Mouse (Mus musculus) midbrain, embryonic 11.5 days (tissue): ENCODE results near the gene Cpne6. TPM values are rescaled to one million over a fixed set of nuclear protein-coding genes. Genes with fewer than 3 reads are reported as not detected.
A peak's percentile ranks its signal among the peaks of the same experiment; 100 is the strongest.

Source experiments
- ATAC-seq: fragments of 200-750 bp; cut with Nextera tagmentation; 2 replicates; pipeline ENCODE4 v1.8.0; 2017; ENCODE audit warnings: moderate TSS enrichment, moderate library complexity; ENCODE audit not compliant: low FRiP score
- DNase-seq: peaks from one replicate; pipeline ENCODE4 v3.0.0; 2015; ENCODE audit warnings: low spot score; ENCODE audit errors: missing footprints
- H3K27ac ChIP-seq: fragments of 300-500 bp; sonication (generic); 2 replicates; pipeline ENCODE4 v1.5.1; 2014; ENCODE audit warnings: low read depth, low read length
- H3K27me3 ChIP-seq: fragments of 300-500 bp; sonication (generic); 2 replicates; pipeline ENCODE4 v1.6.1; 2014; ENCODE audit warnings: mild to moderate bottlenecking, low read length, moderate library complexity, mixed read lengths; ENCODE audit not compliant: control insufficient read depth, insufficient read depth
- H3K36me3 ChIP-seq: fragments of 300-500 bp; sonication (generic); 2 replicates; pipeline ENCODE4 v1.6.1; 2014; ENCODE audit warnings: mild to moderate bottlenecking, low read length, moderate library complexity, mixed read lengths; ENCODE audit not compliant: control insufficient read depth, insufficient read depth
- H3K4me1 ChIP-seq: fragments of 300-500 bp; sonication (generic); 2 replicates; pipeline ENCODE4 v1.6.1; 2014; ENCODE audit warnings: low read length; ENCODE audit not compliant: control insufficient read depth, insufficient read depth
- H3K4me2 ChIP-seq: fragments of 300-500 bp; sonication (generic); 2 replicates; pipeline ENCODE4 v1.6.1; 2014; ENCODE audit warnings: mild to moderate bottlenecking, moderate library complexity
- H3K4me3 ChIP-seq: fragments of 300-500 bp; sonication (generic); 2 replicates; pipeline ENCODE4 v1.5.1; 2014; ENCODE audit warnings: low read depth, low read length
- H3K9ac ChIP-seq: fragments of 300-500 bp; sonication (generic); 2 replicates; pipeline ENCODE4 v1.6.1; 2014; ENCODE audit warnings: low read length
- H3K9me3 ChIP-seq: fragments of 300-500 bp; sonication (generic); 2 replicates; pipeline ENCODE4 v1.6.1; 2016; ENCODE audit warnings: low read length; ENCODE audit not compliant: control insufficient read depth
- WGBS: fragments of 180-500 bp; shearing (Covaris S2); extraction: QIAGEN DNeasy Blood & Tissue Kit; methylation state at CpG from one replicate; pipeline ENCODE4 v1.1.7; 2014; 5-methylcytosine and 5-hydroxymethylcytosine counted together
- polyA plus RNA-seq: library from polyadenylated mRNA; unstranded; fragments of >200 nt; fragmentation: Nextera tagmentation; extraction: Ambion mirVana; gene quantifications from 2 replicates; pipeline ENCODE4 v1.2.1, GENCODE M21; 2014

The Cpne6 gene
- polyA plus RNA-seq, 1 experiment from 2014 or later, result 0.23 TPM

- DNase-seq (peak; percentile 95), ATAC-seq (peak; percentile 89)
- Histone ChIP-seq H3K27me3 (no peaks in the 10 kb centered on the region), H3K9ac (peak within 1 kb of the TSS; percentile 43), H3K4me1 (peaks cover 9% of the 10 kb centered on the region; the same call in 1 of the 2 replicates), H3K4me2 (peak within 1 kb of the TSS; percentile 54), H3K9me3 (no peaks in the 10 kb centered on the region), H3K4me3 (peak within 1 kb of the TSS; percentile 31), H3K36me3 (no peaks in the 10 kb centered on the region; the same call in 1 of the 2 replicates), H3K27ac (0 out of 2 replicates have a peak within 1 kb of the TSS, but pooled peaks have one; percentile 1)
- WGBS, result under 1% methylated on average over 32 of the region's 32 CpGs
Observed at GRCm38 (mm10) chr14:55540067-55540786, 30.0 kb downstream of the Cpne6 start, which contains the start of gene Pck2. Gene Pck2 (plus strand): TSS chr14:55540266.

- no peaks in the 10 kb centered on the region; the same call in 1 of the 2 replicates for H3K36me3 ChIP-seq
- 0 out of 2 replicates have a peak overlapping the region, but pooled peaks have one; percentile 1 for H3K27ac ChIP-seq
- H3K4me3 ChIP-seq, result peak overlapping the region; percentile 31
- no peaks in the 10 kb centered on the region for H3K9me3 ChIP-seq
- DNase-seq (peak; percentile 92), ATAC-seq (peak; percentile 4; the same call in 1 of the 2 replicates)
- H3K27me3 ChIP-seq, result no peaks in the 10 kb centered on the region
- H3K4me1 ChIP-seq, result peaks cover 9% of the 10 kb centered on the region; the same call in 1 of the 2 replicates
- H3K9ac ChIP-seq, result peak overlapping the region; percentile 43
- WGBS, result 9% methylated on average over 10 of the region's 10 CpGs
- H3K4me2 ChIP-seq, result peak overlapping the region; percentile 54
Observed at GRCm38 (mm10) chr14:55540787-55541321, 30.6 kb downstream of the Cpne6 start.

- ATAC-seq, result no peak
- Histone ChIP-seq H3K4me2 (no peak overlapping the region), H3K36me3 (no peaks in the 10 kb centered on the region; the same call in 1 of the 2 replicates), H3K9me3 (no peaks in the 10 kb centered on the region), H3K9ac (no peak overlapping the region), H3K27ac (no peak overlapping the region), H3K4me3 (no peak overlapping the region), H3K27me3 (no peaks in the 10 kb centered on the region), H3K4me1 (peaks cover 9% of the 10 kb centered on the region; the same call in 1 of the 2 replicates)
- WGBS, result 95% methylated on average over 12 of the region's 12 CpGs
- DNase-seq, result no peak
Observed at GRCm38 (mm10) chr14:55542268-55542667, 32.0 kb downstream of the Cpne6 start.

GRCm38 (mm10) chr14:55544334-55544733 is 34.1 kb downstream of the Cpne6 start:
- WGBS, result 91% methylated on average over 9 of the region's 9 CpGs
- no peaks in the 10 kb centered on the region for H3K9me3 ChIP-seq
- no peak overlapping the region for H3K4me3 ChIP-seq
- H3K9ac ChIP-seq, result no peak overlapping the region
- ATAC-seq (no peak), DNase-seq (no peak)
- H3K4me2 ChIP-seq, result no peak overlapping the region
- no peak overlapping the region for H3K27ac ChIP-seq
- H3K27me3 ChIP-seq, result no peaks in the 10 kb centered on the region
- peaks cover 9% of the 10 kb centered on the region; the same call in 1 of the 2 replicates for H3K4me1 ChIP-seq
- H3K36me3 ChIP-seq, result no peaks in the 10 kb centered on the region; the same call in 1 of the 2 replicates

- 88% methylated on average over 6 of the region's 6 CpGs for WGBS
- Histone ChIP-seq H3K4me1 (no peaks in the 10 kb centered on the region), H3K4me2 (no peak overlapping the region), H3K27me3 (no peaks in the 10 kb centered on the region), H3K4me3 (no peak overlapping the region), H3K27ac (no peak overlapping the region), H3K9ac (no peak overlapping the region), H3K9me3 (no peaks in the 10 kb centered on the region), H3K36me3 (no peaks in the 10 kb centered on the region)
- ATAC-seq (no peak), DNase-seq (no peak)
Observed at GRCm38 (mm10) chr14:55550191-55550590, 39.9 kb downstream of the Cpne6 start.

- Histone ChIP-seq H3K36me3 (no peaks in the 10 kb centered on the region), H3K9ac (no peak overlapping the region), H3K9me3 (no peaks in the 10 kb centered on the region), H3K4me1 (no peaks in the 10 kb centered on the region), H3K27ac (no peak overlapping the region), H3K27me3 (no peaks in the 10 kb centered on the region), H3K4me2 (no peak overlapping the region), H3K4me3 (no peak overlapping the region)
- ATAC-seq (no peak), DNase-seq (no peak)
- 69% methylated on average over 5 of the region's 5 CpGs for WGBS
Observed at GRCm38 (mm10) chr14:55551347-55551746, 41.1 kb downstream of the Cpne6 start.

- Histone ChIP-seq H3K27ac (no peak overlapping the region), H3K4me2 (no peak overlapping the region), H3K9ac (no peak overlapping the region), H3K4me3 (no peak overlapping the region), H3K9me3 (no peaks in the 10 kb centered on the region), H3K4me1 (no peaks in the 10 kb centered on the region), H3K36me3 (no peaks in the 10 kb centered on the region), H3K27me3 (no peaks in the 10 kb centered on the region)
- DNase-seq (no peak), ATAC-seq (no peak)
- 87% methylated on average over 8 of the region's 8 CpGs for WGBS
Observed at GRCm38 (mm10) chr14:55551794-55552193, 41.5 kb downstream of the Cpne6 start.

GRCm38 (mm10) chr14:55554635-55555034 is 44.4 kb downstream of the Cpne6 start:
- no peak overlapping the region for H3K27ac ChIP-seq
- H3K9me3 ChIP-seq, result no peaks in the 10 kb centered on the region
- H3K4me2 ChIP-seq, result no peak overlapping the region
- H3K36me3 ChIP-seq, result no peaks in the 10 kb centered on the region
- H3K27me3 ChIP-seq, result no peaks in the 10 kb centered on the region
- no peak for ATAC-seq
- no peak overlapping the region for H3K4me3 ChIP-seq
- H3K9ac ChIP-seq, result no peak overlapping the region
- DNase-seq, result no peak
- peaks cover 3% of the 10 kb centered on the region; the same call in 1 of the 2 replicates for H3K4me1 ChIP-seq

GRCm38 (mm10) chr14:55555788-55556187 is 45.5 kb downstream of the Cpne6 start:
- H3K27me3 ChIP-seq, result no peaks in the 10 kb centered on the region
- H3K9ac ChIP-seq, result no peak overlapping the region
- peaks cover 3% of the 10 kb centered on the region; the same call in 1 of the 2 replicates for H3K4me1 ChIP-seq
- no peak overlapping the region for H3K4me3 ChIP-seq
- H3K36me3 ChIP-seq, result no peaks in the 10 kb centered on the region
- 73% methylated on average over 3 of the region's 3 CpGs for WGBS
- no peaks in the 10 kb centered on the region for H3K9me3 ChIP-seq
- no peak overlapping the region for H3K4me2 ChIP-seq
- no peak overlapping the region for H3K27ac ChIP-seq
- DNase-seq (no peak), ATAC-seq (no peak)
